Mouse (Mus musculus): Measurements from ENCODE around the gene Vnn1. TPM values are rescaled to one million over a fixed set of nuclear protein-coding genes. Genes with fewer than 3 reads are reported as not detected.

The Vnn1 gene
- polyA plus RNA-seq (2016; fragmentation: Nextera tagmentation; extraction: Ambion mirVana) = 1.9 and 2.1 TPM in 2 replicates

- H3K4me3 ChIP-seq = peak within 1 kb of the TSS; percentile 45
- no peak within 1 kb of the TSS for H3K27ac ChIP-seq (replicated peaks)
- peak; percentile 14 for DNase-seq (ENCODE audit: low spot score)
- H3K4me1 ChIP-seq = peaks cover 11% of the 10 kb centered on the region
- no peaks in the 10 kb centered on the region for H3K27me3 ChIP-seq (replicated peaks; ENCODE audit: low read depth, poor library complexity, severe bottlenecking)
- WGBS = 34% methylated on average over 21 of the region's 21 CpGs
- no peaks in the 10 kb centered on the region for H3K36me3 ChIP-seq (replicated peaks)
- no peaks in the 10 kb centered on the region for H3K9me3 ChIP-seq
Measured at GRCm38 (mm10) chr10:23894601-23895349, at the start of gene Vnn1. Gene Vnn1 (plus strand): TSS chr10:23894688.

- Histone ChIP-seq H3K27ac (replicated peaks) (no peak within 1 kb of the TSS), H3K4me1 (no peaks in the 10 kb centered on the region), H3K27me3 (replicated peaks; ENCODE audit: low read depth, poor library complexity, severe bottlenecking) (no peaks in the 10 kb centered on the region), H3K9me3 (no peaks in the 10 kb centered on the region), H3K36me3 (replicated peaks) (no peaks in the 10 kb centered on the region), H3K4me3 (no peak within 1 kb of the TSS)
- 88% methylated on average over 4 of the region's 4 CpGs for WGBS
- no peak for DNase-seq (ENCODE audit: low spot score)
Measured at GRCm38 (mm10) chr10:23851228-23851912, 43.1 kb upstream of the Vnn1 start, which contains the start of gene Vnn3. Gene Vnn3 (plus strand): TSS chr10:23851462.

GRCm38 (mm10) chr10:23852096-23852495 is 42.4 kb upstream of the Vnn1 start:
- H3K9me3 ChIP-seq = no peaks in the 10 kb centered on the region

GRCm38 (mm10) chr10:23864362-23865312 is 29.9 kb upstream of the Vnn1 start:
- H3K4me1 ChIP-seq = no peaks in the 10 kb centered on the region
- DNase-seq (ENCODE audit: low spot score) = no peak
- H3K36me3 ChIP-seq (replicated peaks) = no peaks in the 10 kb centered on the region
- H3K4me3 ChIP-seq = no peak overlapping the region
- H3K9me3 ChIP-seq = peaks cover 11% of the 10 kb centered on the region; the same call in 1 of the 2 replicates
- no peaks in the 10 kb centered on the region for H3K27me3 ChIP-seq (replicated peaks; ENCODE audit: low read depth, poor library complexity, severe bottlenecking)
- 89% methylated on average over 9 of the region's 9 CpGs for WGBS
- no peak overlapping the region for H3K27ac ChIP-seq (replicated peaks)

More at GRCm38 (mm10) chr10:23852096-23852495, 42.4 kb upstream of the Vnn1 start:
- Histone ChIP-seq H3K36me3 (replicated peaks) (no peaks in the 10 kb centered on the region), H3K4me1 (no peaks in the 10 kb centered on the region), H3K27me3 (replicated peaks; ENCODE audit: low read depth, poor library complexity, severe bottlenecking) (no peaks in the 10 kb centered on the region), H3K27ac (replicated peaks) (no peak overlapping the region), H3K4me3 (no peak overlapping the region)
- no peak for DNase-seq (ENCODE audit: low spot score)
- 87% methylated on average over 2 of the region's 2 CpGs for WGBS

GRCm38 (mm10) chr10:23880695-23881094 is 13.8 kb upstream of the Vnn1 start:
- 92% methylated on average over 6 of the region's 6 CpGs for WGBS
- Histone ChIP-seq H3K9me3 (peaks cover 4% of the 10 kb centered on the region), H3K27me3 (replicated peaks; ENCODE audit: low read depth, poor library complexity, severe bottlenecking) (no peaks in the 10 kb centered on the region), H3K36me3 (replicated peaks) (no peaks in the 10 kb centered on the region), H3K27ac (replicated peaks) (no peak overlapping the region), H3K4me3 (no peak overlapping the region), H3K4me1 (no peaks in the 10 kb centered on the region)
- DNase-seq (ENCODE audit: low spot score) = no peak

GRCm38 (mm10) chr10:23884910-23885309 is 9.6 kb upstream of the Vnn1 start:
- Histone ChIP-seq H3K27me3 (replicated peaks; ENCODE audit: low read depth, poor library complexity, severe bottlenecking) (no peaks in the 10 kb centered on the region), H3K9me3 (no peaks in the 10 kb centered on the region), H3K4me1 (no peaks in the 10 kb centered on the region), H3K36me3 (replicated peaks) (no peaks in the 10 kb centered on the region), H3K27ac (replicated peaks) (no peak overlapping the region), H3K4me3 (no peak overlapping the region)
- no peak for DNase-seq (ENCODE audit: low spot score)
- 92% methylated on average over 1 of the region's 1 CpGs for WGBS

GRCm38 (mm10) chr10:23886060-23886459 is 8.4 kb upstream of the Vnn1 start:
- 82% methylated on average over 3 of the region's 3 CpGs for WGBS
- Histone ChIP-seq H3K27ac (replicated peaks) (no peak overlapping the region), H3K4me3 (no peak overlapping the region), H3K27me3 (replicated peaks; ENCODE audit: low read depth, poor library complexity, severe bottlenecking) (no peaks in the 10 kb centered on the region), H3K36me3 (replicated peaks) (no peaks in the 10 kb centered on the region), H3K9me3 (no peaks in the 10 kb centered on the region), H3K4me1 (no peaks in the 10 kb centered on the region)
- DNase-seq (ENCODE audit: low spot score) = no peak

GRCm38 (mm10) chr10:23892987-23893386 is 1.5 kb upstream of the Vnn1 start:
- Histone ChIP-seq H3K4me1 (peaks cover 11% of the 10 kb centered on the region), H3K27me3 (replicated peaks; ENCODE audit: low read depth, poor library complexity, severe bottlenecking) (no peaks in the 10 kb centered on the region), H3K36me3 (replicated peaks) (no peaks in the 10 kb centered on the region), H3K4me3 (no peak overlapping the region), H3K9me3 (no peaks in the 10 kb centered on the region), H3K27ac (replicated peaks) (no peak overlapping the region)
- no peak for DNase-seq (ENCODE audit: low spot score)
- WGBS = 84% methylated on average over 1 of the region's 1 CpGs

- no peak for DNase-seq (ENCODE audit: low spot score)
- H3K27me3 ChIP-seq (replicated peaks; ENCODE audit: low read depth, poor library complexity, severe bottlenecking) = no peaks in the 10 kb centered on the region
- no peak overlapping the region for H3K4me3 ChIP-seq
- no peaks in the 10 kb centered on the region for H3K9me3 ChIP-seq
- no peak overlapping the region for H3K27ac ChIP-seq (replicated peaks)
- H3K36me3 ChIP-seq (replicated peaks) = no peaks in the 10 kb centered on the region
- H3K4me1 ChIP-seq = peaks cover 11% of the 10 kb centered on the region
- 80% methylated on average over 7 of the region's 7 CpGs for WGBS
Measured at GRCm38 (mm10) chr10:23895376-23895775, 888 bp downstream of the Vnn1 start.

- Histone ChIP-seq H3K27ac (replicated peaks) (no peak overlapping the region), H3K9me3 (no peaks in the 10 kb centered on the region), H3K4me1 (no peaks in the 10 kb centered on the region), H3K4me3 (no peak overlapping the region), H3K36me3 (replicated peaks) (no peaks in the 10 kb centered on the region), H3K27me3 (replicated peaks; ENCODE audit: low read depth, poor library complexity, severe bottlenecking) (no peaks in the 10 kb centered on the region)
- 80% methylated on average over 3 of the region's 3 CpGs for WGBS
- DNase-seq (ENCODE audit: low spot score) = no peak
Measured at GRCm38 (mm10) chr10:23901119-23901518, 6.6 kb downstream of the Vnn1 start.

- no peak overlapping the region for H3K4me3 ChIP-seq
- H3K9me3 ChIP-seq = no peaks in the 10 kb centered on the region
- no peaks in the 10 kb centered on the region for H3K27me3 ChIP-seq (replicated peaks; ENCODE audit: low read depth, poor library complexity, severe bottlenecking)
- 96% methylated on average over 1 of the region's 1 CpGs for WGBS
- H3K4me1 ChIP-seq = no peaks in the 10 kb centered on the region
- H3K36me3 ChIP-seq (replicated peaks) = no peaks in the 10 kb centered on the region
- DNase-seq (ENCODE audit: low spot score) = no peak
- no peak overlapping the region for H3K27ac ChIP-seq (replicated peaks)
Measured at GRCm38 (mm10) chr10:23905661-23906060, 11.2 kb downstream of the Vnn1 start.

GRCm38 (mm10) chr10:23920056-23920455 is 25.6 kb downstream of the Vnn1 start, which contains the start of gene Taar1:
Gene Taar1 (plus strand): TSS chr10:23920356.
- Histone ChIP-seq H3K27ac (replicated peaks) (no peak within 1 kb of the TSS), H3K9me3 (no peaks in the 10 kb centered on the region), H3K36me3 (replicated peaks) (no peaks in the 10 kb centered on the region), H3K27me3 (replicated peaks; ENCODE audit: low read depth, poor library complexity, severe bottlenecking) (no peaks in the 10 kb centered on the region), H3K4me3 (no peak within 1 kb of the TSS), H3K4me1 (no peaks in the 10 kb centered on the region)
- WGBS = 88% methylated on average over 4 of the region's 4 CpGs
- DNase-seq (ENCODE audit: low spot score) = no peak
